Mouse (Mus musculus) adrenal gland, postnatal 10 days (tissue): Measurements from ENCODE around the gene Sept1. TPM values are rescaled to one million over a fixed set of nuclear protein-coding genes. Genes with fewer than 3 reads are reported as not detected.

Experiments used
- DNase-seq: peaks from one replicate; pipeline ENCODE4 v3.0.0; 2021; ENCODE audit warnings: mixed read lengths
- long read RNA-seq, 2 experiments: library from polyadenylated mRNA; stranded (forward); transcript quantifications; one replicate each; pipeline ENCODE4 v2.0.0; 2021
- total RNA-seq, 2 experiments: library from RNA; stranded (reverse); gene quantifications; 2 replicates each; pipeline ENCODE4 v1.2.3; 2021

Gene Sept1
- total RNA-seq = 10 to 100 TPM; 17.6 to 17.8 TPM
- long read RNA-seq, experiment 1, partial matches to known transcripts = 1 of 10 reads
- long read RNA-seq, experiment 1, other reads (novel, unspliced or antisense) = 1 of 10 reads
- long read RNA-seq, experiment 2, partial matches to known transcripts = 0 of 6 reads
- long read RNA-seq, experiment 2, other reads (novel, unspliced or antisense) = 2 of 6 reads

DNA sequence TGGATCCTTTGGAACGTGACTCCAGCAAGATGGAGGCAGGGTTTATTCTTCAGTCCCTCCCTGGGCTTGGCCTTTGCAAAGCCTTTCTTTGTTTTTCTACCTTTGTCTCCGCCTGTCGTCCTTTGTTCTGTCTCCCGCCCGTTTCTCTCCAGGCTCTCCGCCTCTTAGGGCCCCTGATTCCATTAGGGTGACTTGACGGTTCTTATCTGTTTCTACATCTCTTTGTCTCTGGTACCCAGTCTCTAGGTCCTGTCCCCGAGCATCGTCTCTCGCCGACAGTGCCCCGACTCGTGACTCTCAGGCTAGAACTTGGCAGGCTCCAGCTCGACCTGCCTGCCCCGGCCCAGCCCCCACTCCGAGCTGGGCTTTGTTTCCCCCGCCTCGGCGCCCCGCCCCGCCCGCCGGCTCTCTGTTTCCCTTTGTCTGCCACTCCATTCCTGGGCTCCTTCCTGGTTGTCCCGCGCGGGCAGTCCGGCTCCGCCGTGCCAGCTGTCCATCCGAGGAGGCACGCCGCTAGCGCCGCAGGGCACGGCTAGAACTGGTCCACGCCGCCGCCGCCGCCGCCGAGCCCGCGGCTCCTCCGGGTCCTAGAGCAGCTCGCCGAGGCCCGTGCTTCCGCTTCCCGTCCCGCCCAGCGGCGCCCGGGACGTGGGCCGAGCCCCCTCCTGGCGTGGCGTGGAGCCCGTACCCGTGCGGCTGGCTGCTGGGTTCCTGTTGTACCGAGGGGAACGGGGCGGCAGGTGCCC is at the start of gene Sept1, which contains the start of gene Zfp553:
Gene Sept1, minus strand, starts transcription at position 509 of the 746 bp plus-strand sequence.
Gene Zfp553, plus strand, starts transcription at position 440 of the 746 bp plus-strand sequence.
- DNase-seq = peak; percentile 91

DNA sequence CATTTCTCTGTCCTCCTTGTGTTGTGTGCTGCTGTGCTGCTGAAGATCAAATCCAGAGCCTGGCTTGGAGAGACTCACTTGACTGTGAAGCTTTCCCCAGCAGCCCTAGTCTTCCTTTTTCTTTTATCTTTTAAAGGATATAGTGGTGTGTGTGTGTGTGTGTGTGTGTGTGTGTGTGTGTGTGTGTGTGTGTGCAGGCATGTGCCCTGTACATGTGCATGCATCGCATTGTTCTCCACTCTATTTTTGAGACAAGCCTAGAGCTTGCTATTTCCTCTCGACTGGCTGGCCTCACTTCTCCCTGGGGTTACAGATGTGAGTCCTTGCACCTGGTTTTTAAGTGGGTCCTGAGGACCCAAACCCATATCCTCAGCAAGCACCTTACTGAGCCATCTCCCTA is 49.3 kb upstream of the Sept1 start:
- no peak for DNase-seq

DNA sequence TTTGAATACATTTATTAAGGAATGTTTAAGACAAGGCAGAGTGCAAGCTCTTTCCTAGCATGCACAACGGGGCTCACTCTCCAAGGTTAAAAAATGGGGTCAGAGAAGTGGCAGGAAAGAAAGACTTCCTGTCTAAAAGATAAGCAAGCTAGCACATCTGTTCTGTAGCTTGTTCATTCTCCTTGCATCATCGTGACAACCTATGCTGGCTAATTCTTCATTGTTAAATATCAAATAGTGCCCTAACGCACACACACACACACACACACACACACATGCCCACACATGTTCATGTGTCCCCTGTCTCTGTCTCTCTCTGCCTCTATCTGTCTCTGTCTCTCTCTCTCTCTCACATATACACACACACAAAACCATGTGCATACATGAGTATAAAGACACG is 48.2 kb upstream of the Sept1 start:
- no peak for DNase-seq

DNA sequence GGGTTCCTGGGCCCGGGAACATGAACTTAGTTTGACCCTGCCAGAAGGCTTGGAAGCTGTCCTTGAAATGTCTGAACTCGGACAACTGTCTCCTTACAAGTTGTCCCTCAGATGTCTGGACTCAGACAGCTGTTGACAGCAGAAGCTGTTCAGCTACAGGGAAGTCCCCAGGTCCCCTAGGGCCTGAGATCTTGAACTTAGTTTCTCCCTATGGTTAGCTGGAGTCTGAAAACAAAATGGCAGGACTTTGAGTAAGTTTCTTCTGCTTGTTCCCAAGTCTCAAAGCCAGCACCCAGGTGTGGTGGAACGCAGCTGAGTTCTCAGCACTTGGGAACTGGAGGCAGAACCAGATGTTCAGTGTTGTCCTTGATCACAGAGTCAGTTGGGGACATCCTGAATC is 47.2 kb upstream of the Sept1 start:
- DNase-seq = no peak

DNA sequence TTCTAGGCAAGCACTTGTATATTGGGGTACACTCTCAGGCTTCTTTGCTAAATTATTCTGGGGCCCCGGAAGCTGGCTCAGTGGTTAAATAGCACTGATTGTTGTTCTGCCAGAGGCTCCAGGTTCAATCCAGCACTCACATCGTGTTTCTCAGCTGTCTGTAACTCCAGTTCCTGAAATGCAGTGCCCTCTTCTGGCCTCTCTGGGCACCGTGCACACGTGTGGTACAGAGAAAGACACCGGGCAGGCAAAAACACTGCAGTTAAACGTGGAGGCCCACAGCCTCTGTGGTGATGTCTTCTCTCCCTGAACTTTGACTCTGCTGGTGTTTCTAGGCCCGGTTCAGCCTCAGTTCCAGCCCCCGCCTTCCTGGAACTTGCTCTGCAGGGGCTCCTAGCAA is 45.4 kb upstream of the Sept1 start:
- peak; percentile 60 for DNase-seq

DNA sequence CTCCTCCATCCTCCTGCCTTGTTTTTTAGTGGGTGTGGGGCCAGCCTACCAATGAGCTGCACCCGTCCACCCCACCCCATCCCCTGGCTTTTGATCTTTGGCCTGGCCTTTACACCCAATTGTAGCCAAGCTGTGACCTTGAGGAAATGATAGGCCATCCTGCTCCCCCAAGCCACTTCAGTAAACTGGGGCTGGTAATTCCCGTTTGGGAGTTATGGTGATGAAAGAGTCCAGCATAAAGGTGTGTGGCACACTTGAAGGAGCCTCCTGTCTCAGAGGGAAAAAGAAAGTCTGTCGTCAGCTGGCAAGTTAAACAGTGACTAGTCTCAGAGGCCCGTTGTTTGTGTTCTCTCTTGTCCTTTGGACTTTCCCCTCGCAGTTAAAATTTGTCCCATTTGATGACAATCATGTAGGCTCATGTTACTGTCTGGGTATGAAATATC is 43.6 kb upstream of the Sept1 start:
- no peak for DNase-seq

DNA sequence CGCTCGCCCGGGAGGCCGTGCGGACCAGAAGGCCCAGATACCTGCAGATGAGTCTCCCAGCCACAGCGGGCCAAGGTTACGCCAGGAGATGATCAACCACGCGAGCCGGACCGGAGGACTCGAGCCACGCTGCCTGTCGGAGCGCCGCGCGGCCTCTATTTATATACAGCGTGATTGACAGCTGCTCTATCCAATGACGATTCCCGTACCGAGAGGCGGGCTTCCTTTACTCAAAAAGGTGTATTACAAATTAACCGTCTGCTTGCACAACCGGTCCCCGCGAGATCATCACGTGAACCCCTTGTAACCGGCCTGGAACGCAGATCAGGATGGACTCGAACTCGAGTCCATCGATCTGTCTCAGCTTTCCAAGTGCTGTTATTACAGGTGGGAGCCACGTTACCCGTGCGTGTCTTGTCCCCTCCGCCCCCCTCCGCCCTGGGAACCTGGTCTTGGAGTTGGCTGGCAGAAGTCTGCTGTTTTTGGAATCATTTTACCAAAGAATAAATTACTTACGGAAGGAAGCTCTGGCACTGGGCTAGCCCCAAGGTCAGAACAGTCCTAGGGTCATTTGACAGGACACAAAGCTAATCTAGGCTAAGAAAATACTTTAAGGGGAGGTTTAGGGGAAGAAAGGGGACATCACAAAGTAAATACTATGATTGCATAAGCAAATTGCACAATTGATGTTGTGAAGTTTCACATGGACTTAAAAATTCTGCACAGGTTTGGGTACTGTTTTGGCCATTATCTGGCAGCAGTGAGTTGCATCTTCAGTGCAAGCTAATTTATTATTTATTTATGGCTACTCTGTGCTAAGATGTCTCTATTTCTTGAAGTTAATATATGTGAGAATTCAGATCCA is 41.2 kb upstream of the Sept1 start, which contains the start of gene Sephs2:
Gene Sephs2, minus strand, starts transcription at position 131 of the 865 bp plus-strand sequence.
- DNase-seq = peak; percentile 97

DNA sequence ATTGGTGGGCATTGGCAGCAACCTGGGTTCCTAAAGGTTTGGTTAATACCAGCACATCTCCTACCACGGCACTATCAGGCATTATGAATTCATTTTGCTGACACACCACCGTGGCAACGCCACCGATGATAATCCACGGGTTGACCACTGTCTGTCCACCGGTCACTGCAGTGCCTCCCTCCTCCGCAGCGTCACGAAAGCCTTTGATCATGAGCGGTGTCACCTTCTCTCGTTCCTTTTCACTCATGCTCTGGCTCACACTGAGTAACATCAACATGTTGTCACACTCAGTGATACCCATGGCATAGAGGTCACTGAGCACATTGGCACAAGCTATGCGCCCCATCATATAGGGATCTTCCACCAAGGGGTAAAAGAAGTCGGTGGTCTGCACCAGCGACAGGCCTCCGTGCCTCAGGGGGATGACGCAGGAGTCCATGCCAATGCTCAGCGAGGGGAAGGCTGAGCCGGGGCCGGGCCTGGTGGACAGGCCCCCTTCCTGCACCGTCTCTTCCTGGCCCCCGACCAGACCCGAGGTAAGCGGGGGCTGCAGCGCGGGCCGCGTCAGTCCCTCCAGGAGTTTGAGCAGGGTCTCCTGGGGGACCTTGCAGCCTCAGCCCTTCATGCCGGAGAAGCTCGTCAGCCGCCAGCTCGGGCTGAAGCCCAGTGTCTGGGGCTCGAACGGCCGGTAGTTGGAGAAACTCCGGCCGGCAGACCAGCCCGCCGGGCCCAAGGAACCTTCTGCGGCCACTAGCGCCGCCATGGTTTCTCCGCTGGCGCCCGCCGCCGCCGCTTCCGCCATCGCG is 40.4 kb upstream of the Sept1 start:
- DNase-seq = peak; percentile 35

DNA sequence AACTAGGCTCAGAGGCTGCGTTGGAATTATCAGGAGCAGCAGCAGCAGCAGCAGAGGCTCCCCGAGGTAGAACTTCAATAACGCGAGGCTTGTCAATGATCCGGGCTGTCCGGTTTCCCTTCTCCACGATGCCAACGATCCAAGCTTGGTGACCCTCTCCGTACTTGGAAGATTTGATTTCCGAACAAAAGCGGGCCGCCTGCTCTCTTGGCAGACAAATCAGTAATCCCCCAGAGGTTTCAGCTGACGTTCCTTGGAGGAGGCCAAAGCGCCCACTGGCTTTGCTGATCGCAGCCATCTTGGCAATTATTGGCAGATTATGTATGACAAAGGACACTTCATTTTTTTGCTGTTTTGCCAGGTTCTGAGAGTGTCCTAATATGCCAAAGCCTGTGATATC is 39.6 kb upstream of the Sept1 start:
- DNase-seq = peak; percentile 58

DNA sequence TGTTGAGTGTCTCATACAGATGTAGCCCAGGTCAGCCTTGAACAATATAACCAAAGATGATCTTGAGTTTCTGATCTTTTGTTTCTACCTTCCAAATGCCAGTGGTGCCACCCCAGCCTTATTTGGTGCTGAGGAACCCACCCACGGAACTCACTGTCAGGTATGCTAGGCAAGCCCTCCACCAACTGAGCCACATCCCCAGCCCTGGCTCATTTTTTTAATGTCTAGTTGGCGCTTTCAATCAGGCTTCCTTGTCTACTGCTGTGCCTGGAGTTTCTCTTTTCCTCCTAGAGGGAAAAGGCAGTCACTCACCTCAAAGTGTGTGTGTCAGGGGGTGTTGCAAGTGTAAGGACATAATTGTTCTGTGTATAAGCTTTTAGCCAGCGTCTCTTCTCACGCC is 38.2 kb upstream of the Sept1 start:
- no peak for DNase-seq

DNA sequence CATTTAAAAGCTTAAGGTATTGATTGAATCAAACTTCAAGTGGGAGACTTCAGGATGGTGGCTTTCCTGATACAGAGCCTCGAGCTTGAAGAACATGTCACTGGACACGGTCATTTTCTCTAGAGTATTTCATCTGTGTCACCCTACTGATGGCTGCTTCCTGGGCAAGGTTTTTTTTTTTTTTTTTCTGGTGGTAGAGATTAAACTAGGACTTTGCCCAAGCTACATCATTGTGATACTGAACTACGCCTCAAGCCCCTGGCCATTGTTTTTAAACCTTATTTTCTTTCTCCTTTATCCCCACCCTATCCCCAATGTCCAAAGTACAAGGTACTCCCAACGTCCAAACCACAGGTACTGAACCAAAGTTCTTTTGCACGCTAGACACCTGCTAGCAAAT is 37.7 kb upstream of the Sept1 start:
- no peak for DNase-seq

DNA sequence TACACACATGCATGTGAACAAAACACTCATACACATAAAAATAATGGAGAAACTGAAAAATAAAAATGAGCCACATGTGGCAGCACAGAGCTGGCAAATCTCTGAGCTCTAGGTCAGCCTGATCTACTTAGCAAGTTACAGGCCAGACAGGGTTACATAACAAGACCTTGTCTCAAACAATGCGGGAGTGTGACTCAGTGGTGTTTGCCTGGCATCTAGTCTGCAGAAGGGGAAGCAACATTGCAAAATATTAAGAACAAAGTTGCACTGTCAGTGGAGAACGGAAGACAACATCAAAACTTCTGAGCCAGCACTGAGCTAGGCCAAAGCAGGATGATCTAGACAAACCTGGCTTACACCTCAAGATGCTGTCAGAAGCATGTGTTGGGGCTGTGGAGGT is 37.3 kb upstream of the Sept1 start:
- no peak for DNase-seq

DNA sequence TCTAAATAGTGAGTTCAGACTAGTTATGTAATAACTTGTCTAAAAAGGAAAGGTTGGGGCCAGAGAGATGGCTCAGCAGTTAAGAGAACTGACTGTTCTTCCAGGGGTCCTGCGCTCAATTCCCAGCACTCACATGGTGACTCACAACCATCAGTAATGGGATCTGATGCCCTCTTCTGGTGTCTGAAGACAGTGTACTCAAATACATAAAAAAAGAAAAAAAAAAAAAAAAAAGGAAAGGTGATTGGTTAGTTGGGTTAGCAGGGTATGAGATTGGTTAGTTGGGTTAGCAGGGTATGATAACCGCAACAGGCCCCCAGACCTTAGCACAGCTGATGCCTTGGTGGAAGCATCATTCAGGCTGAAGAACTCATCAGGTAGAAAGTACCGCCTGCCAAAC is 30.6 kb upstream of the Sept1 start:
- DNase-seq = no peak

DNA sequence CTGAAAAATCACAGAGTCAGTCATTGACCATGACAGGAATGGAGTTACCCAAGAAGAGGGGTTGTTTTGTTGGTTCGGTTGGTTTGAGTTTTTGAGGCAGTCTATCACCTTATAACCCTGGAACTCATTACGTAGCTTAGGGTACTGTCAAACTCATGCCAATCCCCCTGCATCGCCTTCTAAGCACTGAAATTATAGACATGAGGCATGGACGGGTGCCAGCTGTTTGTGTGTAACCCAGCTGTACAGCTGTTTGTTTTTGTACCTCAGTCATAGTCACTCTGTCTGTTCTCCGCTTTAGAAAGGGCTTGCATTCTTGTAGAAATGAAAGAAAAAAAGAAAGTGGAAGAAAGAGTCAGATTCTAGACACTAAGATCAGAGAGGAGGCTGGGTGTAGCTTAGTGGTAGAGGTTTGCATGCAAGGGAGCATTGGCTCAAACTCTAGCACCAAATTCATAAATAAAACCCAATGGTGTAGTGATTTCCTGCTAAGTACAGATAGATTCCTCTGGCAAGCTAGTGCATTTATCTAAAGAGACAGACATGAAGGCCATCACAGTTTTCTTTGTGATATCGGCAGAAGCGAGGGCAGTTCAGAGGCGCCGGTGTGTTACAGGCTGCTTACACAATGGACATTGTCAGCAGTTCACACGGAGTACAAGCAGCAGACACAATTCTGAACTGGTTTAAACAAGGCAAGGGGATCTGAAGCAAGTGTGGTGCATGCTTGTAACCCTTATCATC is 29.5 kb upstream of the Sept1 start:
- DNase-seq = no peak

DNA sequence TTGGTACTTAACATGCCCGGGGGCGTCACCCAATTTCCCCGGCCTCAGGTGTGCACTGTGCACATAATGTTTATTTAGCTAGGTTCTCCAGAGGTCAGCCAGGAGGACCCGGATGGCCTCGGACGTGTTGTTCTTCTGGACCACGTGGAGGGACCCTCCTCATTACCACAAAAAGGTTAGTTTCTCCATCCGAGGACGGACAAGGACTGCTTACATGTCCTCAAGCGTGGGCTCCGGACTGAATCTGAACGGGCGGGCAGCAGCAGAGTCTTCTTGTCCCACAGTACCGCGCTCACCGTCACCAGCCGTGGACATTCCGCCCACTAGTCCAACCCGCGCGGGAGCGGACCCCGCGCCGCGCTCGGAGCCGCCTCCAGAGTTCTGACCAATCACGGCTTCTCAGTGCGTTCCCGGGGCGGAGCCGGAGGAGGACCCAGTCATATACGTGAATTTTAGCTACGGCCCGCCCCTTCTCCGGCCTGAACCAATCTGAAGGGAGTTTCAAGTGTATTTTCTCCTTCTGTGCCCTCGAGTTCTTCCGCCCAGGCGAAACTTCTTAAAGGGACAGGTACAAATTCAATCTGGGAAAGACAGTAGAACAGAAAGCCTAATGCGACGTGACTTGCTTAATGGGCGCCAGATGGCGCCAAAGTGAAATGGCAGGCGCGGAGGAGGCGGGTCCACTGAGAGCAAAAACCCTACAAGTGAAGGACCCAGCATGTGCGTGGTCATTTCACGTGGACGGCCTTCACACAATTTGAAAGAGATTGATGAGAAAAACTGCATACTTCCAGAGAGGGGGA is 27.6 kb upstream of the Sept1 start, which contains the start of gene Dctpp1:
Gene Dctpp1, minus strand, starts transcription at position 401 of the 803 bp plus-strand sequence.
- DNase-seq = peak; percentile 95

DNA sequence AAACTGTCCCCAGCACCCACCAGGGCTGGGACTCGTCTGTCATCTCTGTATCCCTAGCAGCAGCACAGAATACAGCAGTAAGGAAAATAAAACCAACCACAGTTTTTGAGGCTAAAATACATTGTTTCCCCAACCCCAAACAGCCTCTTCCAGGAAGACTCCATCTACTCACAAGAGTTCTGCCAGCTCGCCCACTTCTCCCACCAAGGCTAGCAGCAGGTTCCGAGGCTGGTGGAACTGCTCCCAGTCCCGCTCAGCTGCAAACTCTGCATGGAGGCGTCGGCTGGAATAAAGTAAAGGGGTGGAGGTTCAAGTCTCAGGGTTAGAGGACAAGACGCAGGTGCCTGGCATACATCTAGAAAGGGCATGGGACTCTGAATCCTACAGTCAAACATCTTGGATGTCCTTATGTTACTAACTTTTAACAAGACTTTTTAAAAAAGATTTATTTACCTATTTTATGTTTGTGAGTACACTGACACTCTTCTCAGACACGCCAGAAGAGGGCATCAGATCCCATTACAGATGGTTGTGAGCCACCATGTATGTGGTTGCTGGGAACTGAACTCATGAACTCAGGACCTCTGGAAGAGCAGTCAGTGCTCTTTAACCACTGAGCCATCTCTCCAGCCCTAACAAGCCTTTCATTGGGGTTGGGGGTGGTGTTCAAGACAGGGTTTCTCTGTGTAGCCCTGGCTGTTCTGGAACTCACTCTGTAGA is 26.4 kb upstream of the Sept1 start:
- DNase-seq = no peak

DNA sequence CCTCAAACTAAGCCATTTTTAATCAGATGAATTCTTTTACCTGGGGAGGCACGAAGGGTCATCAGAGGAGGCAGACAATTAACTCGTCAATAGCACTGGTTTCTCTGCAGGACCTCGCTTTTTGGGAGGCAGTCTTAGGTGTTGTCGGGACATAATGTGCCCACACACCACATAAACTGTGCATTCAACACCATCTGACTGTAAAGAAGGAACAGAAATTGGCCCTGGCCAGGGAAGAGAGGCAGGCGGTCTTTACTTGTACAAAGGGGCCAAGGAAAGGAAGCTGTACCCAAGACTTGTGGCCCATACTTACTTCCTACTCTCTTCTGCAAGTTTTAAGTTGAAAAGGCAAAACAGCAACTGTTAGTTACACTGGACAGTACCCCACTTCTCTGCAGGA is 23.6 kb upstream of the Sept1 start:
- DNase-seq = no peak

DNA sequence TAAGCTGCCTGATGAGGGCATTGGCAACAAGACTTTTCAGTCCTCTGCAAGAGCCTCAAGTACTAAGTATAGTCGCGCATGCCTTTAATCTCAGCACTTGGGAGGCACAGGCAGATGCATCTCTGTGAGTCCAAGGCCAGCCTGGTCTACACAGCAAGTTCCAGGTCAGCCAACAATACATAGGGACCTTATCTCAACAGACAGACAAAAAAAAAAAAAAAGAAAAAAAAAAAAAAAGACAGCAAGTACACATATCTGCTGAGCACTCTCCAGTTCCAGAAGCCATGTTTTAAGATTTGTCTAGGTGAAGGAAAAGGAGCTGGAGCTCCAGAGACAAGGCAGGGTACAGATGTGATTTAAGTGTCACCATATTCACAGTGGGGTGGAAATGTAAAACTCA is 23.0 kb upstream of the Sept1 start:
- DNase-seq = no peak

DNA sequence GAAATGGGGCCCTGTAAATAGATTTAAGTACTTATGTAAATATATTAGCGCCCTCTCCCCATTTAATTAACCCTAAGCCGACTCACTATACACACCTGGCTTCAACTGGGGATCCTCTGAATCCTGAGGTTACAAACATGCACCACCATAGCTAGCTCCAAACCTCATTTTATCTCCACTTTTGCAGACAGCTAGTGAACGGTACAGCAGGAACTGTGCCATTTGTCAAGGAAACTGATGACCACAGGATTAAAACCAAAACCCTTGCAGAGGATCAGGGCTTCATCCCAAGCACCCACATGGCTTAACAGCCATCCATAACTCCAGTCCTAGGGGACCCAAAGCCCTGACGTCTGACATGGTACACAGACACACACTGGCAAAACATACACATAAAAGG is 22.1 kb upstream of the Sept1 start:
- DNase-seq = no peak
